Mouse (Mus musculus) lung, postnatal 0 days (tissue): Measurements from ENCODE around the gene Bag6.

Experiments
- CTCF ChIP-seq: IDR thresholded peaks from 2 replicates; pipeline ENCODE4 v1.5.1; 2016; ENCODE audit warnings: antibody characterized with exemption, mild to moderate bottlenecking
- EP300 ChIP-seq: IDR thresholded peaks from 2 replicates; pipeline ENCODE4 v1.6.1; 2016; ENCODE audit warnings: antibody characterized with exemption, mild to moderate bottlenecking, control low read depth

- TF ChIP-seq CTCF = no peak
- TF ChIP-seq EP300 = no peak
Measured at GRCm38 (mm10) chr17:35187959-35188610, 53.1 kb downstream of the Bag6 start, which contains the start of gene Lst1.
